Mouse (Mus musculus) heart, embryonic 12.5 days (tissue): ENCODE measurements around the gene Zmym2. TPM values are rescaled to one million over a fixed set of nuclear protein-coding genes. Genes with fewer than 3 reads are reported as not detected.

Experiments
- polyA plus RNA-seq: library from polyadenylated mRNA; unstranded; fragments of >200 nt; fragmentation: Nextera tagmentation; extraction: Ambion mirVana; gene quantifications from 2 replicates; pipeline ENCODE4 v1.2.1, GENCODE M21; 2016

The Zmym2 gene
- polyA plus RNA-seq, 1 experiment from 2014 or later = 46.2 TPM

Other genes with a start within 250 kb of the Zmym2 start
- 27.5 and 29.5 TPM in 2 replicates for gene Mphosph8, start 218.4 kb upstream of the Zmym2 start, polyA plus RNA-seq
- gene Pspc1, start 108.3 kb upstream of the Zmym2 start, polyA plus RNA-seq = 29.5 and 37.9 TPM in 2 replicates
- gene Zmym5, start 74.9 kb upstream of the Zmym2 start, polyA plus RNA-seq = 19.1 and 21.7 TPM in 2 replicates
- gene Gja3, start 171.4 kb downstream of the Zmym2 start, polyA plus RNA-seq = 13.3 and 15.3 TPM in 2 replicates
- 0.63 and 0.77 TPM in 2 replicates for gene Gjb2, start 218.0 kb downstream of the Zmym2 start, polyA plus RNA-seq
- gene Gm4491, start 229.2 kb downstream of the Zmym2 start, polyA plus RNA-seq = not detected in 2 replicates
- 0.14 and 0.21 TPM in 2 replicates for gene Gjb6, start 247.0 kb downstream of the Zmym2 start, polyA plus RNA-seq